Mouse (Mus musculus): ENCODE measurements around the gene Medag.

The Medag gene

DNA sequence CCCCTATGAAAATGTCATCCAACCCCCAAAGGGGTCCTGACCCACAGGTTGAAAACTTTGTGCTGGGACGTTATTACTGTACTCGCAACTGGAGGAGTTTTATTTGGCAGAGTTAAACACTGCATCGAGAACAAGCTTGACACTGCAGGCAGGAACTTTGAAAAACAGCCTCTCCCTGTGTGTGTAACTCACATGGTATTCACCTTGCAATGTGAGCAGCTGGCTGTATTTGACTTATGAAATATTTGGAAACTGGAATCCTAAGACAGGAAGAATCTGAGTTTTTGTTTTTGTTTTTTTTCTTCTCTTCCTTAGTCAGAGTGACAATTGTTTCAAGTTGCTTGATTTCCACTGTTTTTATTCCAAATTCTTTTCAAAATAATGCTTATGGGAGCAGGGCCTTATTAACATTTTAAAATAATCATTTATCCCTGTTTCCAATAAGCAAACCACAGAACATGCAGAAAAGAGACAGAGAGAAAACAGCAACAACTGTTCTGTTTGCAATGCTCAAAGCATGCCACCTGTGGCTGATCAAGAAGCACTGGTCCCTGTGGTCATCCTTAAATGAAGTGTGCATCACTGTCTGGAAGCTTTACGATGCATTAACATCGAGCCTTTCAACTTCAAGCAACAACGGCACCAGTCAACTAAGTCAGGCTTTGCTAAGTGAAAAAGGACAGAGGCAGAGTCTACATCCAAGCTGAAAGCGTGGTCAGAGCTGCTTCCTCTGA is 26.2 kb upstream of the Medag start:
- no peak for DNase-seq

- no peak for DNase-seq
Measured at GRCm38 (mm10) chr5:149386294-149386850, 25.2 kb upstream of the Medag start.

- DNase-seq, result no peak
Measured at GRCm38 (mm10) chr5:149388947-149389346, 22.6 kb upstream of the Medag start.

- no peak for DNase-seq
Measured at GRCm38 (mm10) chr5:149389548-149390211, 21.9 kb upstream of the Medag start.

GRCm38 (mm10) chr5:149391574-149392375 is 19.8 kb upstream of the Medag start:
- DNase-seq, result no peak

DNA sequence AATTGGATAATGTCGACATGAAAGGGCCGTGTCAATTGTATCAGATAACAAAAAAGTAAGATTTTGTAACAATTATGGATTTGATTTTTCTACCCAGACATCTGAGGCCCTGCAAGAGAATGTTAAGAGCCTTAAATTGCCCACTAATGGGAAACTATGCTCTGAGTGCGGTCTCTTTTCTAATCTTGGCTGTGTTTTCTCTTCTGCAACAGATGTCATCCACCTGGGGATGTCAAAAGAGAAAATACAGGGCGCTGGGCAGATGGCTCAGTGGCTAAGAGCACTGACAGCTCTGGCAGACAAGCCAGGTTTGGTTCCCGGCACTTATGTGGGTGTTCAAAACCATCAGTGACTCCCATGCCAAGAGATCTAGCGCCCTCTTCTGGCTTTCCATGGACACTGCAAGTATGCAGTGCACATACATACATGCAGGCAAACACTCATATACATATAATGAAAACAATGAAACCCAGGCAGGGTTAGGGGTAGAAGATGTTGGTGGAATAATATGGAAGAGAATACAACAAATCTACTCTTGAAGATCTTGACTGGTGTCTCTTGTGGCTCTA is 19.0 kb upstream of the Medag start:
- DNase-seq, result no peak

GRCm38 (mm10) chr5:149401446-149401975 is 10.0 kb upstream of the Medag start:
- DNase-seq, result no peak

GRCm38 (mm10) chr5:149402029-149402428 is 9.5 kb upstream of the Medag start:
- no peak for DNase-seq

DNA sequence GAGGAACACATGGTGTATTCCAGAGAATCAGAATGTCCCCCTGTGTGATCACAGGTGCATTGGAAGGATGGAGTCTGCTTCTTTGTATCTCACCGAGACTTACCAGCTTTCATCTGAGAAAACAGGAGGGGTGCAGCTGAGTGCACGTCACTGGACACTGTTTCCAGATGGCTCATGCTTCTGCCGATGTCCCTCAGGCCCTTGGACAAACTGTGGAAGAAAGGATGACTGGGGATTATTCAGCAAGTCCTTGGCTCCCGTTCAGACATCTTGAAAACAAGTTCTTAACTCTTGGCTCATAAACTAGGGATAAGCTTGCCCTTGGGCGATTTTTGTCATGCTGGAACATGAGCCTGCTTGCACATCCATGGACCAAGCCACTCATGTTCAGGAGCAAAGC is 8.2 kb upstream of the Medag start:
- no peak for DNase-seq

- DNase-seq, result no peak
Measured at GRCm38 (mm10) chr5:149404710-149405109, 6.8 kb upstream of the Medag start.

GRCm38 (mm10) chr5:149406791-149407276 is 4.7 kb upstream of the Medag start:
- DNase-seq, result peak; percentile 11

DNA sequence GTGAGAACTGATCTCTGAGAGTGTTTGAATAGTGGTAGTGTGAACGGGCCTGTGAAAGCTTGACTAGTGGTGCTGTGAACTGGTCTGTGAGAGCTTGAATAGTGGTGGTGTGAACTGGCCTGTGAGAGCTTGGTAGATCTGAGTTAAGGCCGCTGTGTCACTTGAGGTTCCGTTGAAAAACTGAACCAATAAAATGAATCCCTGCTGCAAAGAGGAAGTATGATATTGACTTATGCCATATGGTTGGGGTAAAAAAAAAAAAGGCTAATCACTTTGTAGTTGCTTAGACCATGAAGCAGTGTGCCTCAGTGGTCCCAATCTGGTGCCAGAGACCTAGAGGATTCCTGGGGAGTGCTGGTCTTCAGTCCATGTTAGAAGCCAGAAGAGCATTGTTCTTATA is 2.0 kb upstream of the Medag start:
- no peak for DNase-seq

DNA sequence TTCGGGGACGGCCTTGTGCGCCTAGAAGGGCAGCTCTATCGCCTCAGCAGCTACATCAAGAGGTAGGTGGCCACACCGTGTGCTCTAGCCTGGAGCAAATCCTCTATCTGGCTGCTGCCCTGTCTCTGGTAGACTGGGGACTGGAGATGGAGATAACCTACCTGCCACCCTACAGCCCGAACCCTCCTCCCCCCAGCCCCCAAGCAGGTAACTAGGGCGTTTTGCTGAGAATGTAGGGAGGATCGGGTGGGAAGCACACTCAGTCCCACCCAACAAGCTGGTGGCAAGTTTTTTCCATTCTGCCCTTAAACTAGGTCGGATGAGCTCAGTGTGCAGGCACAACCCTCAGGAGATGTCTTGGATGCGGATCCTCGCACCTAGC is 636 bp downstream of the Medag start:
- no peak for DNase-seq

DNA sequence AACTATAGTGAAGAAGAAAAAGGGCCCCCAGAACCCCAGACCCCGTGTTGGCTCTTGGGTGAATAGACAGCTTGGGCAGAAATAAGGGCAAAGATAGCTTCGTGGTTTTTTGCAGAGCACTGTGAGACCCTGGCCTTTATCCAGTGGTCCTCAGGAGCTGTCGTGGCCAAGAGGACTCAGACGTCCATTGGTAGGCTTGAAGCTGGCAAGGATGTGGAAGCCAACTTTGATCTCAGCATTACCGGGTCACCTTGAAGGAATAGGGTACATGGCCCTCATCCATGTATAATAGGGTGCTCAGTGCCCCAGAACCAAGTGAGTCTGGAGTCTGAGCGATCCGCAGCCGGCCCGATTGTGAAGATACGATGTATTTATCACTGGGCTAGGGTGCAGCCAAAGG is 1.1 kb downstream of the Medag start:
- no peak for DNase-seq

DNA sequence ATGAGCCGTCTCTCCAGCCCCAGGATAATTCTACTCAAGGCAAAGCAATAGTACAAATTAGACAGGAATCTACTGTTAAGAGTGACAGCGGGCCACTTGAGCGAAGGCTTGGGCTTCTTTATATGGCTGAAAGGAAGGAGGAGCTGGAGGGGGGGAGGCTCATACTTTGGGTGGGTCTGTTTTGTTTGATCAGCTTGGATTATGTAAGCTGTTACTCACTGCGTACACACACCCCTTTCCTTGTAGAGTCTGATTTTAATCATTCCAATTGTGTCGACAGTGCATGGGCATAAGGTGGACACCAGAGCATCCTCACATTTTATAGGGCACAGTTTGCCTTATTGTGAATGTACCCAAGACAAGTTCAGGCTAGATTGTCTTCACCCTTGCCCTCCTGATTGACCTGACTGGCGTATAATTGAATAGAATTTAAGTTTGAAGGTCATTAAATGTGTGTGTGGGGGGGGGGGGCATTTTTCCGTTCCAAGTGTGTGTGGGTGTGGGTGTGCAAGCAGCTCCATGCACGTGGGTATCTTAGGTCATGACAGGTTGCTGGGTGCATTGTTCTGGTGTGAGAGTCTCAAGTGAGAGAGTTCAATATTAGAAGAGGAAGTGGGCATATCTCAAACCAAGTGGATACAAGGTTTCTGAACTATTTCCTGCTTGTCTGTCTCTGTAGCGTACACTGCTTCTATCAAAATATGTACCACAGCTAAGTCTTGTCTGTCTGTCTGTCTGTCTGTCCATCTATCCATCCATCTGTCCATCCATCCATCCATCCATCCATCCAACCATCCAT is 3.0 kb downstream of the Medag start:
- DNase-seq, result no peak

GRCm38 (mm10) chr5:149417381-149417780 is 5.8 kb downstream of the Medag start:
- no peak for DNase-seq

- no peak for DNase-seq
Measured at GRCm38 (mm10) chr5:149426525-149426924, 15.0 kb downstream of the Medag start.

DNA sequence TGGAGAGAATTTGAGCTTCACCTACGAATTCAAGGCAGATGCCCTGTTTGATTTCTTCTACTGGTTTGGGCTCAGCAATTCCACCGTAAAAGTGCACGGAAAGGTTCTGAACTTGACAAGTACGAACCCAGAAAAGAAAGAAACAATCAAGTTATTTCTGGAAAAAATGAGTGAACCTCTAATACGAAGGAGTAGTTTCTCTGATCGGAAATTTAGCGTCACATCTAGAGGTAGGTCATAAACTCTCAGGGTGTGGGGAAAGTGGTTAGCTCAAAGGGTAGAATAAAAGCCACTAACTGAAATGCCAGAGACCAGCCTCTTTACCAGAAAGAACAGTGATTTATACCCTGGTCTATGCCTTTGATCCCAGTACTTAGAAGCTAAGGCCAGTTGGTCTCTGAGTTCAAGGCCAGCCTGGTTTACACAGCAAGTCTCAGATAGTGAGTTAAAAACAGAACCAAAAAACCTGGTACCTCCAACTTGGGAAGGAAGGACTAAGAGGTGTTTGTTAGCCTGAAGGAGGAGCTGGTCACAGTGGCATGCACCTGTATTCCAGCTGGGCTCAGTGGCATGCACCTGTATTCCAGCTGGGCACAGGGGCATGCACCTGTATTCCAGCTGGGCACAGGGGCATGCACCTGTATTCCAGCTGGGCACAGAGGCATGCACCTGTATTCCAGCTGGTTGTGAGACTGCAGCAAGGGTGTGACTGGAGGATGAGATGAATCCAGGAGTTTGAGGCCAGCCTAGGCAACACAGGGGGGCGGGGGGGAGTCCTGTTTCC is 15.9 kb downstream of the Medag start:
- no peak for DNase-seq

DNA sequence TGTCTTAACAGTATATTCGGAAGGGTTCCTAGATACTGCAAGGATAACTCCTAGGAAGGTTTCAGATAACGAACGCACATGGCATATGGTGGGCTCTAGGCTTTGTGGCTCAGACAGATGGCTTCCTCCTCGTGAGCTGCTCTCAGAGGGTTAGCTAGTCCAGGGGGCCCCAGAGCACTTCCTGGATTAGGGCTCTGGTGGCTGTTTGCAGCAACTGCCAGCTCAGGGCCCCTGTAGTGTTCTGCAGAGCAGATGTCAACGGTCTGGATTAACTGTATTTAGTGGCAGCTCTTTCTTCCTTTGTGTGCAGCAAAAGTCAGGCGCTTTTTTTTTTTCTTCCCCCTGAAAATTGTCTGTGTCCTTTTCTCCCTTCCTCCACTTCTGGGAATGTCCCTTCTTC is 16.8 kb downstream of the Medag start:
- no peak for DNase-seq

DNA sequence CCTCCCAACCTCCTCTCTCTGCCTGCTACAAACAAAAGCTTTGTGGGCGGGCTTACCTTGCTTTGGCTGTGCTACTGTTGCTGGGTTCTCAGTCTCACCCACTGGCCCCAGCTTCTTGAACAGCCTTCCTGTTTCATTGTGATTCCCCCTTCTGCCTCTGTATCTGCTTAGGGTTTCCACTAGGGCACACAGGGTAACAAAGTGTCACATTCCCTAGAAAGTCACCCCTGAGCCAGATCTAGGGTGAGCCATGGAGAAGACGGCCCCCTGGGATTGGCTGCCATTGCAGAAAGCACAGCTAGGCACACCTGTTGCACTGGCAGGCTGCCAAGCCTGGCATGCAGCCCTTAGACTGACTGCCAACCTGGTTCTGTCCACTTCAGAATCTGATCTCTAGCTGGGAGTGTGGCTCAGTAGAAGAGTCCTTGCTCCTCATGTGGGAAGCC is 17.3 kb downstream of the Medag start:
- no peak for DNase-seq

DNA sequence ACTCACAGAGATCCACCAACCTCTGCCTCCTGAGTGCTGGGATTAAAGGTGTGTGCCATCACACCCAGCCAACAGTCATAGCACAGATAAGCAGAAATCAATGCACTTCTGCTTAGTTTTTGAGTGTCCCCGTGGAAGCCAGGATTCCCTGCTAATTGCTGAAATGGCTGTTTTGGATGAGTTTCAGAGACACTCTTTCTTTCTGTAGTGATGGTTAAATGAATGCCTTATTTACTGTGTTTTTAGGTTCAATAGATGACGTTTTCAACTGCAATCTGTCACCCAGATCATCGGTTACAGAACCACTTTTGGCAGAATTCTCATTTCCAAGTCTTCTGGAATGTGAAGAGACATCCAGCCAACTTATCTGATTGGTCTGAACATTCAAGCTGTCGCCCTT is 18.0 kb downstream of the Medag start:
- DNase-seq, result no peak
